Mouse (Mus musculus): ENCODE results near the gene 6030468B19Rik.
"Not testable (repeated sequence)": the region's sequence is repeated elsewhere in the genome, so short reads cannot be mapped to it uniquely, and the experiment has no call there.

The 6030468B19Rik gene

GRCm38 (mm10) chr11:117828888-117829604 is 31.6 kb downstream of the 6030468B19Rik start:
- no peak for DNase-seq (ENCODE audit: low spot score)

- no peak for DNase-seq (ENCODE audit: low spot score)
These were observed 32.3 kb downstream of the 6030468B19Rik start for GRCm38 (mm10) chr11:117829671-117830215.

DNA sequence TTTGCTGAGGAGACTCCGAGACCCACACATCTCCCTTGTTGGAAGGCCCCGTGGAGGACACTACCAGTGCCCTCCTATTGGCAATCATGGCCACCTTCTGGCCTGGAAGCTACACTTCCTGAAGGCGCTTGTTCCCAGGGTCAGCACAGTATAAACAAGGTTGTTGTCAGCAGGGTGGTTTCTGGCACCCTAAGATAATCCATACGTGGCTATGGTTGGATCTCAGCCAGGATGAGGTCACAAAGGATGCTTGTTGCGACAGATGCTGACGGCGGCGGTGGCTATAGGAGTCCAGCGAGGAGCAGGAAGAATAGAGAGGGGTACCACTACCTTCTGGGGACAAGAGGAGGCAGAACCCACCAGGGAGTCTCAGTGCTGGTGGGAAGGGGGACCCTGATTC is 32.9 kb downstream of the 6030468B19Rik start:
- no peak for DNase-seq (ENCODE audit: low spot score)

GRCm38 (mm10) chr11:117832086-117832969 is 34.9 kb downstream of the 6030468B19Rik start:
- DNase-seq (ENCODE audit: low spot score): peak; percentile 73

GRCm38 (mm10) chr11:117833509-117833908 is 36.0 kb downstream of the 6030468B19Rik start:
- DNase-seq (ENCODE audit: low spot score): not testable (repeated sequence)

DNA sequence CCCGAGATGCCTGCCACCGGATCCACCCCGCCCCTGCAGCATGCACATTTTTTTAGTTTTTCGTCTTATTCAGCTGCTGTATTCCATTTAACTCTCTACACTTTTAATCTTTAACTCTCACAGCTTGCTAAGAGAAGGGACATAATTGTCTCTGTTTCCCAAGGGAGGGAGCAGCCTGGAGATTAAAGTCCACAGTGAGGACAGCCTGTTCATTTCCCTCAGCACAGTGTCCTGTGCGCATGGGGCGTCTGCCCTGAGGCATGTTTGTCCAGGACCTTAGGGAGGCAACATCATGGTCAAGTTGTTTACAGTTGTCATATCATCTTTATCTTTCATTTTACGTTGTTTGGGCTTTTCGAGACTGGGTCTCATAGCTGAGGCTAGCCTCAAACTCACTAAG is 36.6 kb downstream of the 6030468B19Rik start:
- no peak for DNase-seq (ENCODE audit: low spot score)

DNA sequence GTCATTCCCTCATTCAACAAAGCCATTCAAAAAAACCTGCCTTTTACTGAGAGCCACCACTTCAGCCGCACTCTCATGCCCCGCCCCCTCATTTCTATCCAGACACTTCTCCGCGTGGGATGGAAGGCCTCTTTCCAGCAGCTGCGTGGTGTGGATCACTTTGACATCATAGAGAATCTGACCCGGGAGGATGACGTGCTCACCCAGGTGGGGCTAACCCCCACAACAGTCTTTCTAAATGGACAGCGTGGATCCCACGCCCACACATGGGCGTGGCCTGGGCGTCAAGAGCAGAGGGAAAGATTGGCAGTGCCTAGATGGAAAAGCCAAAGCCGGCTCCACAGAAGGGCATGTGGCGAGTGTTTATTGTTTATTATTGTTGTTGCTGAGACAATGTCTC is 38.8 kb downstream of the 6030468B19Rik start:
- no peak for DNase-seq (ENCODE audit: low spot score)

DNA sequence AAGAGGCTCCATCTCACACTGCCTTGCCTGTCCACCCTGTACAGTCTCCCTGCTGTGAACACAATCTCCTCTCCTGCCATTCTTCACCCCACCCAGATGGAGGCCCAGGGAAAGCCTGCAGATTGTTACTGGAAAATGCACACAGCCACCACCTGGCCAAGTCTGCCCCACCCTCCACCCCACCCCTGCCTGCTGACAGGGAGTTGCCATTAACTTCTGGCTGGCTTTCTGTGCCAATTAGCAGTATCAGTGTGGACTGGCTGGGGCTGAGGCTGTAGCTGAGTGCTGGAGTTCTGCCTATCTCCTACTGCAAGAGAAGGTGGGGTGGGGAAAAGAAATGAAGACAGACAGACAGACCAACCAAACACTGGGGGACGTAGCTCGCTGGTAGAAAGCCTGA is 41.1 kb downstream of the 6030468B19Rik start:
- DNase-seq (ENCODE audit: low spot score): no peak

DNA sequence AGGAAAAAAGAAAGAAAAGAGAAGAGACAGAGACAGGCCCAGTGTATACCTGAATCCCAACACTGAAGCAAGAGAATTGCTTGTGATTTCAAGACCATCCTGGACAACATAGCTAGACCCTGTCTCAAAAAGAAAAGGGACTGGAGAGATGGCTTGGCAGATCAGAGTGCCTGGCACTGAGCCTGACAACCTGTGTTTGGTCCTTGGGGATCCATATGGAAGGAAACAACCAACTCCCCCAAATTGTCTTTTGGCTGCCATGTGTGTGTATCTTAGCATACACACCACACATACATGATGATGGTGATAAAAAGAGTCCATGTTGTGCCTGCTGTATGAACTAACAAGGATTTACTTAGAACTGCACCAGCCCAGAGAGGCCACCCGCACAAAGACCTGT is 41.6 kb downstream of the 6030468B19Rik start:
- DNase-seq (ENCODE audit: low spot score): no peak

DNA sequence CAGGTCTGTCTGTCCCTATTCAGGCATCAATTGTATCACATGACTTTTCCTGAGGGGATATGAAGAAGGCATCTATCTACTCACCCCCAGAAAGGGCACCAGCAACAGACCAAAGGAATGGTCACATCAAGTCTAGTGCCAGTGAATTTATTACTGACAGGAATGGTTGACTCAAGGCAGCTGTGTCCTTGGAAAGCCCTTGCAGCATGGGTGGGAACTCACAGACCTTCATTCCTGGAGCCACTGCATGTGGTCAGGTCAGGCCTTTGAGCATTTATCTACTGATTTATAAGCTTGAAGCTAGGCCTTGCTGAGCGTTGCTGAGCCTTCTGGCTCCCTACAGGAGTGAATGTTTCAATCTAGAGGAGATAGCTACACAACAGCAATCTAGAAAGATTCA is 43.5 kb downstream of the 6030468B19Rik start:
- no peak for DNase-seq (ENCODE audit: low spot score)

DNA sequence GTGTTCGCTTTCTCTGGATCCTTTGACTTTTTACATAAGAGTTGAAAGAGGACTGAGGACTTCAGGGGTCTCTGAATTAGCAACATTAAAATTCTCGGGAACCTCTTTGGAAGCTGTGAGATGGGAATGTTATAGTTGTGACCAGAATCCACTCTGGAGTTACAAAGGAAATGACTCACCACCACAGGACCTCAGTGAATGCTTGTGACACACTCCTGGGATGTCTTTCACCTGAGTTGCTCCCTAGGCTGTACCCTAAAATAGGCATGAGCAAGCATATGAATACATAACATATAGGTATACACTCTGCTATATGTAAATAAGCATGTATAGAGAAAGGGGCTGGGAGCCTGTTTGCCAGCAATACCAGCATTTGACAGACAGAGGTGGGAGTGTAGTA is 46.0 kb downstream of the 6030468B19Rik start:
- no peak for DNase-seq (ENCODE audit: low spot score)

- DNase-seq (ENCODE audit: low spot score): no peak
These were observed 47.5 kb downstream of the 6030468B19Rik start for GRCm38 (mm10) chr11:117844997-117845396.

DNA sequence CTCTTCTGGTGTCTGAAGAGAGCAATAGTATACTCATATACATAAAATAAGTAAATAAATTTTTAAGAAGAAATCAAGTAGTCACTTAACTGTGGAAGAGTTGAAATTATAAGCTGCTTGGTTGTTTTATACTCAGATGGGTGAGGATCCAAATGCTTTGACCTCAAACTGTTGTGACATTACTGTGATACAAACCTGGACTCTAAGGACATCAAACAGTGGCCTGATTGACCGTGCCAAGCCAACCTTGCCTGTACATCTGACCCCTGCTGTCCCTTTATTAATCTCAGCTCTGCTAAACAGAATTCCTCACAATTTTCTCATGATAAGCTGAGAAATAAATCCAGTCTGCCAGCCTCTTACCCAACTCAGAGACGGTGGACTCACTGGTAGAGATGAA is 48.2 kb downstream of the 6030468B19Rik start:
- no peak for DNase-seq (ENCODE audit: low spot score)

DNA sequence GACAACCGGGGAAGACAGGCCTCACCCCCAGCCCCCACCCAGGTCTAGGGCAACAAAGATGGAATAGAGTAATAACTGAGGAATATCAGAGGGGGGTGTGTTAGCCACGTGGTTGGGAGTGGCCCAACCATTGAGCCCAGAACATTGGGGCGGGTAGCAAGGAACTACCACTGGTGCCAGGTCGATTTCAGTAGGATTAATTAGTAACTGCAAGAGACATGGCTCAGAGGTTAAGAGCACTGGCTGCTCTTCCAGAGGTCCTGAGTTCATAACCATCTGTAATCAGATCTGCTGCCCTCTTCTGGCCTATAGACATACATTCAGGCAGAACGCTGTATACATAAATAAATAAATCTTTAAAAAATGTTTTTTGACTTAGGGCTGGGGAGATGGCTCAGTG is 49.2 kb downstream of the 6030468B19Rik start:
- DNase-seq (ENCODE audit: low spot score): no peak

- no peak for DNase-seq (ENCODE audit: low spot score)
These were observed 50.2 kb downstream of the 6030468B19Rik start for GRCm38 (mm10) chr11:117847593-117848215.

DNA sequence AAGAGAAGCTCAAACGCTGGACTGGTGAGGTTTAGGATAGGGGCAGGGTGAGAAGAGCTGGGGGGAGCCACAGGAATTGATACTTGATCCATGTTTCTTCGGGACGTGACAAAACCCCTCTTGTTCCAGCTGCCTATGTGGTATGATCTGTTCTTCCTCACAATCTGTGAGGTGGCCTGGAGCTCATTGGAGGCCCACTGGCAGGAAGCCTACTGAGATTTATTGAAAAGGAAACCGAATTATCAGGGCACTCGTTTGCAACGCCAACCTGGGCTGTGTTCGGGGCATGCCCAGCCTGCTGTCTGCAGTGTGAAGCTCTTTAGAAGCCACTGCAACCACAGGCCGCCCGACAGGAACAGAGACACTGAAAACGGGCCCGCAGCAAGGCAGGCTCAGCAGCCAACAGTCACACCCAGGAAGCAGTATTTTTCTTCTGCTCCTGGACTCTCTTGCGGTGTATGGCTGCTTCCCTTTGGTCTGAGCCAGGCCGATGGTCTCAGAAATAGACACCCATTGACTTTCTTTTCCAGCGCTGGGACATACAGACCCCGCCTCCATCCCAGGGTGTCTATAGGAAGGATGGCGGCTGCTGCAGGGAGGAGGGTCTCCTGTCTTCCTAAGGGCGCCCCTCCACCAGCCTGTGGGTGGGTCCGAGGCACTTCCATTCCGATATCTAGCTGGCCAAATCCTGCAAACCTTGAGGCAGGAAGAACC is 51.0 kb downstream of the 6030468B19Rik start:
- DNase-seq (ENCODE audit: low spot score): peak; percentile 23

DNA sequence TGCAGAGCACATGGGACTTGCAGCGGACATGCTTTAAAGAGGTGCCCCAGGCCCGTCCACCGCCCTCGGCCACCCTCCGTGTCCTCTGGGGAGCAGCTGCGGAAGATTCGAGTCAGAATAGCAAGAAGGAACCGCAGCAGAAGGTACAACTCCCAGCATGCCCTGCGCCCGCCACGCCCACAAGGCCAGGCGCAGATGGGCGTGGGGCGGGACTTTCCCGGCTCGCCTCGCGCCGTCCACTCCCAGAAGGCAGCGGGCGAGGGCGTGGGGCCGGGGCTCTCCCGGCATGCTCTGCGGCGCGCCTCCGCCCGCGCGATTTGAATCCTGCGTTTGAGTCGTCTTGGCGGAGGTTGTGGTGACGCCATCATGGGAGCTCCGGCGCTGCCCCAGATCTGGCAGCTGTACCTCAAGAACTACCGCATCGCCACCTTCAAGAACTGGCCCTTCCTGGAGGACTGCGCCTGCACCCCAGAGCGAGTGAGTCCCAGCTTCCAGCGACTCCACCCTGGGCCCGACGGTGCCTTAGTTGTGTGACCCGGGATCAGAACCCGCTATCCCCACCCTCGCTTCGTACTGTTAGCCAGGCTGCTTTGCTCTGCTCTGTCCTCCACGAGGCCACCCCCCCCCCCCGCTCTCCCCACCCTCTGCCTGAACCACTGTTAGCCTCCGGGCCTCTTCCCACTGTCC is 51.7 kb downstream of the 6030468B19Rik start, which contains the start of gene Birc5:
Birc5 (plus strand) TSS at position 267 of the 687 bp plus-strand sequence.
- DNase-seq (ENCODE audit: low spot score): peak; percentile 96

GRCm38 (mm10) chr11:117852875-117853274 is 55.4 kb downstream of the 6030468B19Rik start:
- DNase-seq (ENCODE audit: low spot score): no peak

DNA sequence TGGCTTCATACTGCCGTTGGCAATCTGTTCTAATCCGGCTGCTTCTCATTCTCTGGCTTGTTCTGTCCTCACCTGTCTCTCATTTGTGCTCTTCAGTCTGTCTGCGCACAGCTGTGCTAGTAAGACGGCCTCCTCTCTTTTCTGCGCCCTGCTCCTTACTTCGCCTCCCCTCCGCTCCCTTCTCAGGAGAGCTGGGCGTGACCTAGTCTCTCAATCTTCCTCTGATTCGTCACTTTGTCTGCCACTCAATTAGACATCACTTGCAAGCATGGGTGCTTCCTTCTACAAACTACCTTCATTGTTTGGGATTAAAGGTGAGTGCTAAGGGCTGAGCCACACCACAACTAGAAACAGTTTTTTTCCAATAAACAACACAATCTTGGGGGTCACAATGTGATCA is 56.8 kb downstream of the 6030468B19Rik start:
- no peak for DNase-seq (ENCODE audit: low spot score)

GRCm38 (mm10) chr11:117855360-117855759 is 57.9 kb downstream of the 6030468B19Rik start:
- DNase-seq (ENCODE audit: low spot score): no peak

GRCm38 (mm10) chr11:117855975-117856374 is 58.5 kb downstream of the 6030468B19Rik start:
- DNase-seq (ENCODE audit: low spot score): no peak

Data from urinary bladder, postnatal 25 days (tissue).